Mouse (Mus musculus) liver, embryonic 14.5 days (tissue): Measurements from ENCODE around the gene Fam114a2.

ENCODE experiments used
- CTCF ChIP-seq: IDR thresholded peaks from 2 replicates; pipeline ENCODE4 v1.5.1; 2016; ENCODE audit warnings: antibody characterized with exemption, low read depth, control low read depth
- EP300 ChIP-seq: IDR thresholded peaks from 2 replicates; pipeline ENCODE4 v1.6.1; 2016; ENCODE audit warnings: antibody characterized with exemption, low read depth

DNA sequence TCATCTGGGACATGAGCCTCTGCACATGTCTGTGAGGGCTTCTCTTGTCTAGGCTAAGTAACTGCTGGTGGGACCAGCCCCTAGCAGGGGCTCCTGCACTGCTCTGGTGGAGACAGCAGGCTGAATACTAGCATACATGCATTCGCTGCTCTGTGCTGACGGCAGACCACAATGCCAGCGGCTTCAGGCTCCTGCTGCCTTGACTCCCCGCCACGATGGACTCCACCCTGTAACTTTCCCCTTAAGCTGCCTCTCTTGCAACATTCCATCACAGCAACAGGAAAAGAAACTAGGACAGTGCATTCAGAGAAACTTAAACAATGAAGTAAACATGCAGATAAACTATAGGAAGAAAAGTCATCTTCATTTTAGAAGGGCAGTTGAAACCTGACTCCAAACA lies 30.0 kb downstream of the Fam114a2 start:
- TF ChIP-seq CTCF (no peak), EP300 (no peak)
